Mouse (Mus musculus) CD4-positive, CD25-positive, alpha-beta regulatory T cell, adult 4 months (primary cell): ENCODE data around the gene Gm20920. TPM values are rescaled to one million over a fixed set of nuclear protein-coding genes. Genes with fewer than 3 reads are reported as not detected.
"Not testable (repeated sequence)": the region's sequence is repeated elsewhere in the genome, so short reads cannot be mapped to it uniquely, and the experiment has no call there.

Experiments
- ATAC-seq: one replicate; pipeline ENCODE4 v1.8.0; 2017
- polyA plus RNA-seq, 2 experiments: library from polyadenylated mRNA; unstranded; fragments of 100-300 nt; shearing (Covaris generic); gene quantifications; one replicate each; pipeline ENCODE4 v1.2.1; 2017

Gene Gm20920
- not detected for polyA plus RNA-seq

GRCm38 (mm10) chrY:51851820-51852219 lies at the start of gene Gm20920:
Gene Gm20920 (plus strand): TSS chrY:51852120.
- ATAC-seq: not testable (repeated sequence)
